Mouse (Mus musculus): ENCODE results near the gene Pskh1. TPM values are rescaled to one million over a fixed set of nuclear protein-coding genes. Genes with fewer than 3 reads are reported as not detected.

Pskh1 gene
- polyA plus RNA-seq, 1 experiment = 24.3 TPM

DNA sequence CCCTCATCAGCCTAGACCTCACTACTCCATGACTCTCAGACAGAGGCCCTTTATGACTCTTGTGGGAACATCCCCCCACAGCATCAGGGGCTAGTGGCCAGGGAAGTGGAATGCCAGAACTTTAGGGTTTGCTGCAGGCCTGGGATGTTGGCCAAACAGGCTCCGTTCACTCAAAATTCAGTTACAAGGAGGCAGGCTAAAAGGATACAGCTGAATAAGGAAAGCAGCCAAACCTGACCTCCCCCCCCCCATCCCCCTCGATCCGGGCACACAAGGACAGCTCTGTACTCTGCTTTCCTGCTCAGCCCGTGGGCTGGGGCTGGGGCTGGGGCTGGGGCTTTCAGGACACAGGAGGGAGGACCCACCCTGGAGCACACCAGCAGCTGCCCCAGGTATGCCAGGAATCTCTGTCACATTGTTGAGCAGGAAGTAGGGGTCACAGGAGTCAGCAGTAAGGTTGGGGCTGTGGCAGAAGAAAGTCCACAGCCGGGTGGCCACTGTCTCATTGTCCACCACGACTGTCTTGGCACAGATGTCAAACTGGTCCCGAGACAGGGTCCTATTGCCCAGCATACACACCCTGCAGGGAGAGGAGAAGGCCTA lies 50.9 kb downstream of the Pskh1 start:
- TF ChIP-seq CTCF (IDR thresholded peaks at IDR 0.05; ENCODE audit: extremely low read depth, insufficient read depth, insufficient read length, insufficient replicate concordance) (no peak), POLR2A (IDR thresholded peaks at IDR 0.05; ENCODE audit: low read depth, low read length) (no peak)
- 79% methylated on average over 7 of the region's 7 CpGs for WGBS
- no peak for DNase-seq (ENCODE audit: low read depth in 1 of 2, low spot score in 2 of 2)
- no peaks in the 10 kb centered on the region for H3K4me1 ChIP-seq (ENCODE audit: control insufficient read depth, insufficient read depth, insufficient read length)
- H3K27me3 ChIP-seq (ENCODE audit: control insufficient read depth, insufficient read depth, low read length) = no peaks in the 10 kb centered on the region
- peak overlapping the region; percentile 44 for H3K27ac ChIP-seq (ENCODE audit: insufficient read depth, low read length)
- peaks cover 4% of the 10 kb centered on the region; the same call in 1 of the 2 replicates for H3K36me3 ChIP-seq (ENCODE audit: control insufficient read depth, insufficient read depth, low read length)
- no peak overlapping the region for H3K4me3 ChIP-seq (ENCODE audit: extremely low read depth, insufficient read depth, insufficient read length)

- Histone ChIP-seq H3K4me1 (ENCODE audit: control insufficient read depth, insufficient read depth, insufficient read length) (no peaks in the 10 kb centered on the region), H3K27me3 (ENCODE audit: control insufficient read depth, insufficient read depth, low read length) (no peaks in the 10 kb centered on the region), H3K27ac (ENCODE audit: insufficient read depth, low read length) (no peak overlapping the region), H3K4me3 (ENCODE audit: extremely low read depth, insufficient read depth, insufficient read length) (no peak overlapping the region), H3K36me3 (ENCODE audit: control insufficient read depth, insufficient read depth, low read length) (peaks cover 2% of the 10 kb centered on the region; the same call in 1 of the 2 replicates)
- no peak for TF ChIP-seq POLR2A (IDR thresholded peaks at IDR 0.05; ENCODE audit: low read depth, low read length)
- 92% methylated on average over 4 of the region's 4 CpGs for WGBS
- DNase-seq (ENCODE audit: low read depth in 1 of 2, low spot score in 2 of 2) = no peak
Measured at GRCm38 (mm10) chr8:105956556-105956955, 56.3 kb downstream of the Pskh1 start.

GRCm38 (mm10) chr8:105957813-105958212 lies 57.6 kb downstream of the Pskh1 start:
- TF ChIP-seq CTCF (IDR thresholded peaks at IDR 0.05; ENCODE audit: extremely low read depth, insufficient read depth, insufficient read length, insufficient replicate concordance) (no peak), POLR2A (IDR thresholded peaks at IDR 0.05; ENCODE audit: low read depth, low read length) (no peak)
- Histone ChIP-seq H3K4me3 (ENCODE audit: extremely low read depth, insufficient read depth, insufficient read length) (no peak overlapping the region), H3K36me3 (ENCODE audit: control insufficient read depth, insufficient read depth, low read length) (no peaks in the 10 kb centered on the region), H3K27me3 (ENCODE audit: control insufficient read depth, insufficient read depth, low read length) (no peaks in the 10 kb centered on the region), H3K4me1 (ENCODE audit: control insufficient read depth, insufficient read depth, insufficient read length) (no peaks in the 10 kb centered on the region), H3K27ac (ENCODE audit: insufficient read depth, low read length) (no peak overlapping the region)
- WGBS = 87% methylated on average over 2 of the region's 4 CpGs
- DNase-seq (ENCODE audit: low read depth in 1 of 2, low spot score in 2 of 2) = no peak

DNA sequence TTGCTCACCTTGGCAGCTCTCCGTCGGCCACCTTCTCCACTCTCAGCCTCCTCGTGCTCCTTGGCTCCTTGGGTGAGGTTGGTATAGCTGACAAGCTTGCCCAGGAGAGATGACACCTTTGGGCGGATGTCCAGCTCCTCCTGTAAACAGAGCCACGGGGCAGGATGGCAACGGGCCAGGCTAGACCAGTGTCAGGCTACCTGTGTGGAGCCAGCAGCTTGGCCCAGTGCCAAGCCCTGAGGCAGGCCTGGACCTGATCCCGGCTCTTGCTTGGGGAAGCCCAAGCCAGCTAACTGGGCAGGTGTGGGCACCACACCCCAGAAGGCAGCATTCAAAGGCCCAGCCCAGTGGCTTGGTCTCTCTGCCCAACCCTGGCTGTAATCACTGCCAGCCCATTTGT lies 59.1 kb downstream of the Pskh1 start:
- WGBS = 92% methylated on average over 7 of the region's 7 CpGs
- DNase-seq (ENCODE audit: low read depth in 1 of 2, low spot score in 2 of 2) = no peak
- TF ChIP-seq POLR2A (IDR thresholded peaks at IDR 0.05; ENCODE audit: low read depth, low read length) = no peak
- no peak for TF ChIP-seq CTCF (IDR thresholded peaks at IDR 0.05; ENCODE audit: extremely low read depth, insufficient read depth, insufficient read length, insufficient replicate concordance)
- Histone ChIP-seq H3K4me1 (ENCODE audit: control insufficient read depth, insufficient read depth, insufficient read length) (no peaks in the 10 kb centered on the region), H3K4me3 (ENCODE audit: extremely low read depth, insufficient read depth, insufficient read length) (no peak overlapping the region), H3K27ac (ENCODE audit: insufficient read depth, low read length) (no peak overlapping the region), H3K36me3 (ENCODE audit: control insufficient read depth, insufficient read depth, low read length) (no peaks in the 10 kb centered on the region), H3K27me3 (ENCODE audit: control insufficient read depth, insufficient read depth, low read length) (no peaks in the 10 kb centered on the region)

DNA sequence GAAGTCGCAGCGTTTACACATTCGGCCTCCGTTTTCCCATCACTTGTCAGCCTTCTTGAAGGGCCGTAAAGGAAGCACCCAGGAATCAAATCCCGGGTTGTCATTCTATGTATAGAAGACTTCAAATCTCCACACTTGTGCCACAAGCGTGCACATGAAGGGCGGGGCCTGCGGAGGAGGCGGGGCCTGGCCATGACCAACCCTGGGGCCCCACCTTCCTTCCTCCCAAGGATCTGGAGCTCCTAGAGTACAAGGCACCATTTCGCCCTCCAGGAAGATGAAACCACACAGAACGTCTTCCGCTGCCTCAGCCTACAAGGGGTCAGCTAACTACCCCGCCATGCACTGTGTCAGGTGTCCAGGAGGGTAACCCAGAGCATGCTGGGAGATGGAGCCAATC lies 60.9 kb downstream of the Pskh1 start:
- Histone ChIP-seq H3K27me3 (ENCODE audit: control insufficient read depth, insufficient read depth, low read length) (no peaks in the 10 kb centered on the region), H3K4me3 (ENCODE audit: extremely low read depth, insufficient read depth, insufficient read length) (no peak overlapping the region), H3K4me1 (ENCODE audit: control insufficient read depth, insufficient read depth, insufficient read length) (peaks cover 2% of the 10 kb centered on the region; the same call in 1 of the 2 replicates), H3K36me3 (ENCODE audit: control insufficient read depth, insufficient read depth, low read length) (no peaks in the 10 kb centered on the region), H3K27ac (ENCODE audit: insufficient read depth, low read length) (no peak overlapping the region)
- TF ChIP-seq POLR2A (IDR thresholded peaks at IDR 0.05; ENCODE audit: low read depth, low read length) = no peak
- no peak for TF ChIP-seq CTCF (IDR thresholded peaks at IDR 0.05; ENCODE audit: extremely low read depth, insufficient read depth, insufficient read length, insufficient replicate concordance)
- no peak for DNase-seq (ENCODE audit: low read depth in 1 of 2, low spot score in 2 of 2)
- 80% methylated on average over 14 of the region's 14 CpGs for WGBS

DNA sequence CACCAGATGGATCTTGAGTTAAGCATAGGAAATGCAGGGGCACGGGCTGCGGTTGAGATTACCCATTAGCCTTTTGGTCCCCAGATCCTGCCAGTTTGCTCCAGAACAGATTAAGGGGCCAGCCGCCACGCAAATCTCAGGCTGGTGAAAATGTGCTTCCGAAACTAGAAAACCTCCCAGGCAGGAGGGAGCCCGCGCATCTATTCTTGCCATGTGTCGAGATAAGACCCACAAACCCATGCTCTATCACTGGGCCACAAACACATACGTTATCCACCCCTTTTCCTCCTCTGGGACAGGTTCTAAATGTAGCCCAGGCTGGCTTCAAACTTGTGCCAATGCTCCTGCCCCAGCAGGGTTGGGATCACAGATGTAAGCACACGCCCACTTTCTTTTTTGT lies 61.3 kb downstream of the Pskh1 start:
- H3K4me3 ChIP-seq (ENCODE audit: extremely low read depth, insufficient read depth, insufficient read length) = no peak overlapping the region
- TF ChIP-seq CTCF (IDR thresholded peaks at IDR 0.05; ENCODE audit: extremely low read depth, insufficient read depth, insufficient read length, insufficient replicate concordance) = no peak
- no peak for TF ChIP-seq POLR2A (IDR thresholded peaks at IDR 0.05; ENCODE audit: low read depth, low read length)
- no peaks in the 10 kb centered on the region for H3K27me3 ChIP-seq (ENCODE audit: control insufficient read depth, insufficient read depth, low read length)
- peaks cover 2% of the 10 kb centered on the region; the same call in 1 of the 2 replicates for H3K4me1 ChIP-seq (ENCODE audit: control insufficient read depth, insufficient read depth, insufficient read length)
- DNase-seq (ENCODE audit: low read depth in 1 of 2, low spot score in 2 of 2) = no peak
- 82% methylated on average over 10 of the region's 10 CpGs for WGBS
- no peak overlapping the region for H3K27ac ChIP-seq (ENCODE audit: insufficient read depth, low read length)
- H3K36me3 ChIP-seq (ENCODE audit: control insufficient read depth, insufficient read depth, low read length) = no peaks in the 10 kb centered on the region

DNA sequence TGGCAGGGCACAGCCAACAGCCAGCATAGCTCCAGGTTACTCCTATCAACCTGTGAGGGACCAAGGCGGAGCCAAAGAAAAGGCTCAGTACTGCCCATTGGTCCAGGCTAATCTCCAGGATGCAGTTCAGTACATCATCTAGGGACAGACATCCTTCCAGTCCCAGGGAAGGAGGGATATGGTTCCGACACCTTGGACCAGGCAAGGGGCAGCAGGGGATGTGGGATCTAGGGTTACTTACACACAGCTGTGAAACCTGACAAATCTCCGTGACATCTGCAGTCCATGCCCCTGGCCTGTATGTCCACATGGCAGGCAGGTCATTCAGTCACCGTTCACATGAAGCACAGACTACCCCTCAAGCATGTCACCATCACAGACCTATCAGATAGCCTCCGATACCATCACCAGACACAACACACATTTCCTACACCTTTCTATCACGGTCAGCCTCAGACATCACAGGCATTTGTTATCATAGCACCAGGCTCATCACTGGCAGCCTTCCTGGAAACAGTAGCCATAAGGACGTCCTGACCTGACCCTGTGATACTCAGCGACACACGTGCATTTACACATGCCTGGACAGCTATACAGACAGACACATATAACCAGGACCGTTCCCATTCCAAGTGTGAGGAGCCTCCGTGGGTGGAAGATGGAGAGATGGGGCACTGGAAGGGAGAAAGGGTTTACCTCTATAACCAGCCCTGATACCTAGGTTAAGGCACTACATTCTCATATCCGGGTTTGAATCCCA lies 64.4 kb downstream of the Pskh1 start:
- peaks cover 6% of the 10 kb centered on the region; the same call in 1 of the 2 replicates for H3K4me1 ChIP-seq (ENCODE audit: control insufficient read depth, insufficient read depth, insufficient read length)

More for the DNA sequence above, 64.4 kb downstream of the Pskh1 start:
- no peaks in the 10 kb centered on the region for H3K36me3 ChIP-seq (ENCODE audit: control insufficient read depth, insufficient read depth, low read length)
- H3K4me3 ChIP-seq (ENCODE audit: extremely low read depth, insufficient read depth, insufficient read length) = peak overlapping the region; percentile 78; the same call in 1 of the 2 replicates
- DNase-seq (ENCODE audit: low read depth in 1 of 2, low spot score in 2 of 2) = no peak
- no peak overlapping the region for H3K27ac ChIP-seq (ENCODE audit: insufficient read depth, low read length)
- WGBS = 78% methylated on average over 12 of the region's 12 CpGs
- TF ChIP-seq POLR2A (IDR thresholded peaks at IDR 0.05; ENCODE audit: low read depth, low read length) (no peak), CTCF (IDR thresholded peaks at IDR 0.05; ENCODE audit: extremely low read depth, insufficient read depth, insufficient read length, insufficient replicate concordance) (no peak)
- H3K27me3 ChIP-seq (ENCODE audit: control insufficient read depth, insufficient read depth, low read length) = no peaks in the 10 kb centered on the region
